Mouse (Mus musculus) G1E (cell line): ENCODE results near the gene Gm13277.
"Not testable (repeated sequence)": the region's sequence is repeated elsewhere in the genome, so short reads cannot be mapped to it uniquely, and the experiment has no call there.

ENCODE experiments used
- CTCF ChIP-seq: IDR thresholded peaks from 2 replicates; pipeline ENCODE4 v1.5.1; 2012; ENCODE audit warnings: low read depth, low read length, inconsistent platforms, mixed read lengths
- GATA1 ChIP-seq: IDR thresholded peaks from 2 replicates; pipeline ENCODE4 v1.6.1; 2012; ENCODE audit warnings: borderline replicate concordance, low read length, inconsistent platforms, mixed read lengths
- GATA2 ChIP-seq: IDR thresholded peaks from 2 replicates; pipeline ENCODE4 v1.6.1; 2012; ENCODE audit warnings: low read depth, low read length, inconsistent platforms, borderline replicate concordance
- POLR2AphosphoS5 ChIP-seq: IDR thresholded peaks from 2 replicates; pipeline ENCODE4 v1.6.1; 2012; ENCODE audit warnings: low read depth, low read length, inconsistent platforms; ENCODE audit not compliant: insufficient replicate concordance
- TAL1 ChIP-seq: conservative IDR thresholded peaks from 2 replicates; pipeline ENCODE4 v1.6.1; 2012; ENCODE audit warnings: low read depth, low read length, inconsistent platforms, mixed read lengths

GRCm38 (mm10) chr4:88802954-88803353 is 14.5 kb downstream of the Gm13277 start, which contains the start of gene Gm13287:
- not testable (repeated sequence) for TF ChIP-seq CTCF, TAL1, GATA1, POLR2AphosphoS5, GATA2
